Mouse (Mus musculus): Measurements from ENCODE around the gene Cep57.
"Not testable (repeated sequence)": the region's sequence is repeated elsewhere in the genome, so short reads cannot be mapped to it uniquely, and the experiment has no call there.

The Cep57 gene

GRCm38 (mm10) chr9:13794302-13794701 is 32.6 kb downstream of the Cep57 start:
- in situ Hi-C loops (cut with MseI, MboI) = no loop called here

GRCm38 (mm10) chr9:13790864-13791263 is 36.0 kb downstream of the Cep57 start:
- in situ Hi-C loops (cut with MseI, MboI) = not testable (repeated sequence)

DNA sequence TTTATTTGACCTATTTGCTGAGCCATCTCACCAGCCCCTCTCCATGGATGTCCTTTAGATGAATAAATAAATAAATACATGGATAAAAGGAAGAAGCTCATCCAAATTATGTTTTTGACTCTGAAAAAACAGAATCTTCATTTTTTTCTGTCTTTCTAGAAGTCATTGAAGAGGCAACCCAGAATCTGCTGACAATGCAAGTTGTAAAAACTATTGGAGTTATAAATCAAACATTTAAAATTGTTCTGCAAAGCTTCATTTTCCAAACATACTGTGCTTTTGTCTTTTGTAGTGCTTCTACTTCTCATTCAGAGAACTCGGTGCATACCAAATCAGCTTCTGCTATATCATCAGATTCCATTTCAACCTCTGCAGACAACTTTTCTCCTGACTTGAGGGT is 44.9 kb downstream of the Cep57 start:
- in situ Hi-C loops (cut with MseI, MboI) = no loop called here

- in situ Hi-C loops (cut with MseI, MboI) = no loop called here
Observed at GRCm38 (mm10) chr9:13774732-13775131, 52.2 kb downstream of the Cep57 start.

GRCm38 (mm10) chr9:13766570-13766969 is 60.3 kb downstream of the Cep57 start:
- in situ Hi-C loops (cut with MseI, MboI) = no loop called here

DNA sequence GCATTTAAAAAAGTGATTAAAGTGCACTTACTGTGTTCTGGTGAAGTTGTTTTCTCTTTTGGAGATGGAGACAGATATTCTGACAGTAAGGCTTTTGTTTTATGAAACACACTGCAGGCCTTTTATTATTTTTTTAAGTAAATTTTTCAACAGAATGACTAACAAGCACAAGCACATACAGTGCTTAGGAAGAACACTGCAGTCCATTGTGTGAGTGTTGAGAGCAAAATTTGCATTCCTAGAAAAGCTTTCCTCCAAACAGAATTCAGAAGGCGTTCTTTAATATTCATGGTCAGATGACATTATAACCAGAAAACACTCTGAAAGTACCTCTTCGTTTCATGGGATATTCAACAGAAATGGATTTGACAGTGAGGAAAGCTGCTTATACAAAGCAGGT is 61.3 kb downstream of the Cep57 start:
- in situ Hi-C loops (cut with MseI, MboI) = no loop called here

- in situ Hi-C loops (cut with MseI, MboI) = no loop called here
Observed at GRCm38 (mm10) chr9:13760430-13760829, 66.5 kb downstream of the Cep57 start.

Measured in mouse trophoblast stem cell (cell line).